Mouse (Mus musculus) midbrain, embryonic 16.5 days (tissue): Measurements from ENCODE around the gene Pced1a. TPM values are rescaled to one million over a fixed set of nuclear protein-coding genes. Genes with fewer than 3 reads are reported as not detected.

Experiments
- ATAC-seq: fragments of 200-750 bp; cut with Nextera tagmentation; 2 replicates; pipeline ENCODE4 v1.8.0; 2017; ENCODE audit warnings: moderate TSS enrichment
- H3K27ac ChIP-seq: fragments of 300-500 bp; sonication (generic); 2 replicates; pipeline ENCODE4 v1.5.1; 2014; ENCODE audit warnings: mild to moderate bottlenecking, low read length, mixed read lengths
- H3K27me3 ChIP-seq: fragments of 300-500 bp; sonication (generic); 2 replicates; pipeline ENCODE4 v1.6.1; 2014; ENCODE audit warnings: low read depth, low read length, mixed read lengths; ENCODE audit not compliant: control insufficient read depth, insufficient read depth
- H3K36me3 ChIP-seq: fragments of 300-500 bp; sonication (generic); 2 replicates; pipeline ENCODE4 v1.6.1; 2014; ENCODE audit warnings: mild to moderate bottlenecking, low read length, moderate library complexity, mixed read lengths; ENCODE audit not compliant: control insufficient read depth, insufficient read depth
- H3K4me1 ChIP-seq: fragments of 300-500 bp; sonication (generic); 2 replicates; pipeline ENCODE4 v1.6.1; 2014; ENCODE audit warnings: mild to moderate bottlenecking, low read length, mixed read lengths; ENCODE audit not compliant: control insufficient read depth, insufficient read depth
- H3K4me2 ChIP-seq: fragments of 300-500 bp; sonication (generic); 2 replicates; pipeline ENCODE4 v1.6.1; 2014; ENCODE audit warnings: mild to moderate bottlenecking, low read length, mixed read lengths
- H3K4me3 ChIP-seq: fragments of 300-500 bp; sonication (generic); 2 replicates; pipeline ENCODE4 v1.5.1; 2014; ENCODE audit warnings: low read depth, mild to moderate bottlenecking, low read length, moderate library complexity, mixed read lengths
- H3K9ac ChIP-seq: fragments of 300-500 bp; sonication (generic); 2 replicates; pipeline ENCODE4 v1.6.1; 2014; ENCODE audit warnings: low read depth, low read length, mixed read lengths
- H3K9me3 ChIP-seq: fragments of 300-500 bp; sonication (generic); replicated peaks from 2 replicates; pipeline ENCODE4 v1.6.1; 2014; ENCODE audit warnings: mild to moderate bottlenecking, low read length, mixed read lengths; ENCODE audit not compliant: control insufficient read depth, poor library complexity, severe bottlenecking
- WGBS: fragments of 180-500 bp; shearing (Covaris S2); extraction: QIAGEN DNeasy Blood & Tissue Kit; methylation state at CpG from one replicate; pipeline ENCODE4 v1.1.7; 2014; 5-methylcytosine and 5-hydroxymethylcytosine counted together
- polyA plus RNA-seq: library from polyadenylated mRNA; unstranded; fragments of >200 nt; fragmentation: Nextera tagmentation; extraction: Ambion mirVana; gene quantifications from 2 replicates; pipeline ENCODE4 v1.2.1, GENCODE M21; 2015

The Pced1a gene
- polyA plus RNA-seq, 1 experiment from 2014 or later: 15.7 TPM

DNA sequence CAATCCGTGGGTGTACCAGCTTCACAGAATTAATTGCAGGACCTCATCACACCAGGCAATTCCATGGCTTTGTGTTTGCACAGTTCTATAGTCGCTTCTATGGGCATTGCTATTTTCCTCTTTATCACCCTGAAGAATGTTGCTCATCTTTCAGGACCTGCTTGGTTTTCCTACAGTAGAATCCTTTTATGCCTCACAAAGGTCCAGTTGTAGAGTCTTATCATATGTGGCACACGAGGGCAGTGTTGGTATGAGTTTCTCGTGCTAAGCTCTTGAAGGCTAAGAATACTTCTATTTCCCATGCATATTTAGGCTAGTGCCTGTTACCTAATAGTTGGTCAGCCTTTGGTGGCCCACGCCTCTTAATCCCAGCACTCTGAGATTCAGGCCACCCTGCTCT lies 611 bp upstream of the Pced1a start:
- H3K9me3 ChIP-seq: no peaks in the 10 kb centered on the region
- H3K4me2 ChIP-seq: peak overlapping the region; percentile 87
- WGBS: 45% methylated on average over 5 of the region's 5 CpGs

DNA sequence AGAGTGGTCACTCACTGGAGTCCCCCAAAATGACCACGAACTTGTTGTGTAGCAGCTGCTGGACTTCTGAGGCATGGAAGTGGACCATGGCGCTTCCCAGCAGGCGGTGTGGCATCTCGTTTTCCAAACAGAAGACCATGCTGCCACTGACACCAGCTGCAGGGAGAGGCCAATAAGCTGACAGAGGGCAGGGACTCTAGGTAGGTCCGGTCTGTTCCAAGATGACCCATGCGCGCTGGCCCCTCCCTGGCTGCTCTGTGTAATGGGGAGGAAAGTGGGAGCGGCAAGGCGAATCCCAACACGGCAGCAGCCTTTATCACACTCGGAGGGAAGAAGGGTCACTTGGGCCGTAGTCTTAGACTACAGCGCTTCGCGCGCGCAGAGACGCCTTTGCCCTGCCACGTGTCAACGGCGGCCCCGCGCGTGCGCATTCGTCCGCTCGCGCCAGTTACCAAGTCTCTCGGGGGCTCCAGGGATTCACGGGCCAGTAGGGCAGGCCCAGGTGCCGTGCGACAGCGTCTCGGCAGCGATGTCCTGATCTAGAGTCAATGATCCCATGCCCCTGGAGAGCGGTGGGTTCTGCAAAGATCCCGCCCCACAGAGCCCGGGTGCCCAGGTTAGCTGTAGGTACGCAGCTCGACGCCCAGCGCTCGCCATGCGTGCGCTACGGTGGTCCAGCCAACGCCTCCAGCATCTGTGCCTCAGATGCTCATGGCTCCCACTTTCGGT lies 940 bp downstream of the Pced1a start:
- Histone ChIP-seq H3K27ac (peak overlapping the region; percentile 95), H3K27me3 (no peaks in the 10 kb centered on the region), H3K4me3 (peak overlapping the region; percentile 86), H3K9ac (peak overlapping the region; percentile 73), H3K36me3 (peaks cover 5% of the 10 kb centered on the region; the same call in 1 of the 2 replicates), H3K4me1 (peaks cover 40% of the 10 kb centered on the region), H3K9me3 (no peaks in the 10 kb centered on the region), H3K4me2 (peak overlapping the region; percentile 90)
- WGBS: 12% methylated on average over 49 of the region's 49 CpGs
- peak; percentile 80 for ATAC-seq

More for the DNA sequence above, 611 bp upstream of the Pced1a start:
- H3K27me3 ChIP-seq: no peaks in the 10 kb centered on the region
- H3K4me3 ChIP-seq: peak overlapping the region; percentile 86
- no peak for ATAC-seq
- H3K9ac ChIP-seq: peak overlapping the region; percentile 73
- H3K36me3 ChIP-seq: no peaks in the 10 kb centered on the region
- peaks cover 39% of the 10 kb centered on the region for H3K4me1 ChIP-seq
- peak overlapping the region; percentile 95 for H3K27ac ChIP-seq

DNA sequence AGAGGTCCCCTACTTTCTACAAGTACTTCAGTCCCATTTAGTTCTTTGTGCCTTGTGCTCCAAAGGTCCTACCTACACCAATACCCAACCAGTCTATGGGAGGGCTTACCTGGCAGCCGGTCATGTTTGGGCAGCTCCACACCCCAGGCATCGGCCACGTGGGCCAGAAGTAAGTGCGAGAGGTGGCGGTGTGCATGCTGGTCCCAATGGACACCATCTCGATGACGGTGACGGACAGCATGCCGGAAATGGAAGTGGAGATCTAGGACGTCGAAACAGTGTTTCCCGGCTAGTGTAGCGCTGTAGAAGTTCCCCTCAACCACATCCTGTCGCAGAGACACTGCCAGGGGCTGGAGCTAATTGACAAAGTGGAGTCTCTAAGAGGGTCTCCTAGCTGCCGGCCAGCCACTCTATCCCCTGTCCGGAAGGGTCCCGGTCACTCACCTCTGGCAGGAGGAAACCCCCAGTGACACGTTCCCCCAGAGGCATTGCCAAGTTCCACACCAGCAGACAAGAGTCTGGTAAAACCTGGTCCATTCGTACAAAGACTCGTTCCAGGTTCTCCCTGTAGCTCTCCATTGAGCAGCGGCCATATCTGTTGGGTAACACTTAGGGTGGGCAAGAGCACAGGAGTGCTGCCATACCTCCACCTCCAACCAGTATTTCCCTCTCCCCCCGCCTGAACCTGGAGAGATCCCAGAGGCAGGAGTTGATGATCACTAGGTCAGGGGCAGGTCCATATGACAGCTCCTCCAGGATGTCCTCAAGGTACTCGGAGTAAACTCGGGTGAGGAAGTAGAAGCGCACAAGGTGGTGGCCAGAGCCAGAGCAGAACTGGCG lies 2.5 kb downstream of the Pced1a start:
- ATAC-seq: no peak
- H3K9me3 ChIP-seq: no peaks in the 10 kb centered on the region
- no peak overlapping the region for H3K27ac ChIP-seq
- no peak overlapping the region for H3K9ac ChIP-seq
- H3K4me3 ChIP-seq: no peak overlapping the region
- H3K4me1 ChIP-seq: peaks cover 40% of the 10 kb centered on the region
- no peak overlapping the region for H3K4me2 ChIP-seq
- no peaks in the 10 kb centered on the region for H3K27me3 ChIP-seq
- peaks cover 5% of the 10 kb centered on the region; the same call in 1 of the 2 replicates for H3K36me3 ChIP-seq
- 97% methylated on average over 26 of the region's 26 CpGs for WGBS

DNA sequence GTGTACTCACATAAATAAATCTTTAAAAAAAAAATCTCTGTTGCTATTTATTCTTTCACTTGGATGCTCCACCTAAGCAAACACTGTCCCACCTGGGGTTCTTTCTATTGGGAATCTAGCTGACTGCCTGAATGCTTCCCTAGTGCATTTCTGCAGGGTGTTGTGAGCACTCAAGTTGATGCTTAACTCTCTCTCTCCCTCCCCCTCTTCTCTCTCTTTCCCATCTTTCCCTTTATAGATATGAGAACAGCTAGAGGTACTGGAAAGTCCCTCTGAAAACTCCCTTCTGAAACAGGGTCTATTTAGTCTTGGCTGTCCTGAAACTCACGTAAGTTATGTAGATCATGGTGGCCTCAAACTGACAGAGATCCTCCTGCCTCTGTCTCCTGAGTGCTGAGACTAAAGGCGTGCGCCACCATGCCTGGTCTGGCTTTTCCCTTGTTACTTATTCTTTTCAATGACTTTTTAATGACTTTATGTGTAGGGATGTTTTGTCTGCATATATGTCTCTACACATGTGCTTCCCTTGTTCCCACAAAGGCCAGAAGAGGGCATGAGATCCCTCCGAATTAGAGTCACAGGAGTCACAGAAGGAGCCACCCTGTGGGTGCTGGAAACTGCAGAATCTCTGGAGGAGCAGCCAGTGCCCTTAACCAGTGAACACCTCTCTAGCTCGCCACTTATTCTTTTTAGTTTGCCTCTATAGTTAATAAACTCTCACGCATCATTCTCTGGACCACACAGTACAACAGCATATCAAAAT lies 10.2 kb downstream of the Pced1a start:
- Histone ChIP-seq H3K4me1 (no peaks in the 10 kb centered on the region), H3K4me2 (no peak overlapping the region), H3K9ac (no peak overlapping the region), H3K4me3 (no peak overlapping the region), H3K36me3 (peaks cover 5% of the 10 kb centered on the region; the same call in 1 of the 2 replicates), H3K27me3 (no peaks in the 10 kb centered on the region), H3K9me3 (no peaks in the 10 kb centered on the region), H3K27ac (no peak overlapping the region)
- WGBS: 80% methylated on average over 6 of the region's 6 CpGs
- ATAC-seq: no peak

DNA sequence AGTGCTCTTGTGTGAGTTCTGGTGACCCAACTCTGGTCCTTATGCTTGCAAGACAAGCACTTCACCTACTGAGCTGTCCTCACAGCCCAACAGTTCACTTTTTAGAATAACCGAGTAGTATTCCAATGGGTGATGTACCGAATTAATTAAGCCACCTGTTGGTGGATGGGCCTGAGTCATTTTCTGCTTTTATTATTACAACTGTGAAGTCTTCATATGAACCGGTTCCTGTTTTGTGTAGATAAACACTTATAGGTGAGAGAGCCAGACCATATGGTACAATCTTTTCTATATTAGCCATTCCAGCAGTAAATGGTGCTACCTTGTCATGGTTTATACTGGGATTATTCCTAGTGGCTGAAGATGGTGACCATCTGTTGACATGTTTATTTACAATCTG lies 11.7 kb downstream of the Pced1a start:
- no peak overlapping the region for H3K4me2 ChIP-seq
- H3K9ac ChIP-seq: no peak overlapping the region
- no peaks in the 10 kb centered on the region for H3K27me3 ChIP-seq
- ATAC-seq: no peak
- no peaks in the 10 kb centered on the region for H3K4me1 ChIP-seq
- H3K36me3 ChIP-seq: no peaks in the 10 kb centered on the region
- no peaks in the 10 kb centered on the region for H3K9me3 ChIP-seq
- H3K4me3 ChIP-seq: no peak overlapping the region
- WGBS: 82% methylated on average over 3 of the region's 3 CpGs
- no peak overlapping the region for H3K27ac ChIP-seq

DNA sequence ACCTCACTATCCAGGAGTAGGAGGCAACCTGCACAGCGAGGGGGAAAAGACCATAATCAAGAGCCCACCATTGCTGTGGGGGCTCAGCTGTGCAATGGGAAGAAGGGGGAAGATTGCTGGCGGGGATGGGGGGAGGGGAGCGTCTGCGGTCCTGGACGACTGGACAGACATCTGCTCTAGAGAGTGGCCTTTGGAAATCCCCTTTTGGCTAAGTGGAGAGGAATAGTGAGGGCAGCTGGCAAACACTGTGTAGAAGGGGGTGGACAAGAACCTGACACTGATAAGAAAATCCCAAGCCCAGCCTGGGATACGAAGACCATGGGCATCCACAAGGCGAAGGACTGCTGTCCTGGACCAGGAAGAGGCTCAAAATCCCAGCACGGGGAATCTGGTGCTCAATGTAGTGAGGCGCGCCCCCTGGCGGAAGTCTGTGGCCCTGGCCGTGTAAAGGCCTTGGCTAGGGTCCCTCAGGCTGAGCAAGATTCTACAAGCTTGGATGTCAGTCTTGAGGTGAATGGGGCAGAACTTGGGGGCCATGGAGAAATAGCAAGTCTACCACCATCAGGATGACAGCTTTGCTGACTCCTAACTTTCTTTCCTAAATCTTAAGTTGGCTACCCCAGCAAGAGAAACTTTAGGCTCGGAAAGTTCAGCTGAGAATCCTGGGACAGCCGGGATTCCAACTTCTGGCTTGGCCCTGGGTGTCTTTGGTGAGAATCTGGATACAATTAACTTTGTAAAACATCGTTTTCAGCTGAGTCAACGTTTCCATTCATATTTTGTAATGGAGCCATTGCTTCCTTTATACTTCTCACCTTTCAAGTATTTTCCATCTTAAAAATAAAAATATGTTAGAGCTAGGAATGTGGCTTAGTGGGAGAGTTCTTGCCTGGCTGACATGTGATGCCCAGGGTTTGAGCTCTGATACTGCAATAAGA lies 12.7 kb downstream of the Pced1a start:
- Histone ChIP-seq H3K36me3 (no peaks in the 10 kb centered on the region), H3K9me3 (no peaks in the 10 kb centered on the region), H3K4me2 (no peak overlapping the region), H3K9ac (no peak overlapping the region), H3K4me1 (no peaks in the 10 kb centered on the region), H3K27ac (no peak overlapping the region), H3K4me3 (no peak overlapping the region), H3K27me3 (no peaks in the 10 kb centered on the region)
- ATAC-seq: peak; percentile 81
- WGBS: 38% methylated on average over 16 of the region's 16 CpGs

DNA sequence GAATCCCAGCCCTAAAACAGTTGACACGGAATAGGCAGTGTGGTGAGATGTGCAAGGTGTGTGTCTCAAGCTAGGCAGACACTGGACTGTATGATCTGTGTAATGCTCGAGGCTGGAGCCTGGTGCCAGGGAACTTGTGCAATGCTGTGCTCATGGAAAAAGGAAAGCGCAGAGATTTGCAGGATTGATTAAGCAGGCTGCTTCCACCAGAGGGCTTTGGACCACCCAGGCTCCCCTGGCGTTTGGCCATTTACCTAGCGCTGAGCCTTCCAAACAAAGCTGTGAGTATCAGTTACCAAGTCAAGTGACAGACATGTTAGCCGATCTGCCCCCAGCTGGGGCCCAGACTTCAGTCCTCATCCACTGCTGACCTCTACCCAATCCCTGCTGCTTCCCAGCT lies 16.3 kb downstream of the Pced1a start:
- no peak overlapping the region for H3K4me3 ChIP-seq
- no peaks in the 10 kb centered on the region for H3K4me1 ChIP-seq
- H3K4me2 ChIP-seq: no peak overlapping the region
- 11% methylated on average over 6 of the region's 6 CpGs for WGBS
- H3K9ac ChIP-seq: no peak overlapping the region
- H3K27ac ChIP-seq: no peak overlapping the region
- H3K9me3 ChIP-seq: no peaks in the 10 kb centered on the region
- no peaks in the 10 kb centered on the region for H3K27me3 ChIP-seq
- no peaks in the 10 kb centered on the region for H3K36me3 ChIP-seq
- ATAC-seq: no peak

DNA sequence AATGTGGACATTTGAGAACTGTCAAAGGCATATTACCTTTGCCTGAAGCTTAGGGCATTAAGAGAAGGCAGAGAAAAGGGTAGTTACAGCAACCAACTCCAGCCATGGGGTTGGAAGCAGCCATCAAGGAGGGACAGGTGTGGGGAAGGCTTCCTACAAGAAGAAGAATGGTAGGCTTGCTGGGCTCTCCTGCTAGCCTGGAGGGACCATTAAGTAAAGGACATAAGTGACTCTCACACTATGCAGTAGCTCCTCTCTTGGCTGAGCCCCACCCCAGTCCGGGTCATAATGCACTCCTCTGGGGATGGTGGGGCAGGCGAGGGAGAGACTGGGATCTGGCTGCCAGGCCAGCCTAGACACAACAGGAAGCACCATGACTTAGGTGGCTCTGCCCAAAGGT lies 18.3 kb downstream of the Pced1a start, which contains the start of gene Tmem239:
Gene Tmem239, plus strand, starts transcription at position 301 of the 400 bp plus-strand sequence.
- ATAC-seq: no peak
- Histone ChIP-seq H3K4me2 (no peak within 1 kb of the TSS), H3K27me3 (no peaks in the 10 kb centered on the region), H3K27ac (no peak within 1 kb of the TSS), H3K9ac (no peak within 1 kb of the TSS), H3K9me3 (no peaks in the 10 kb centered on the region), H3K4me3 (no peak within 1 kb of the TSS), H3K36me3 (no peaks in the 10 kb centered on the region), H3K4me1 (no peaks in the 10 kb centered on the region)
- 76% methylated on average over 2 of the region's 2 CpGs for WGBS
